Mouse (Mus musculus) forebrain, postnatal 0 days (tissue): ENCODE data around the gene Wdhd1. TPM values are rescaled to one million over a fixed set of nuclear protein-coding genes. Genes with fewer than 3 reads are reported as not detected.

Experiments
- ATAC-seq: fragments of 200-750 bp; cut with Nextera tagmentation; 2 replicates; pipeline ENCODE4 v1.8.0; 2017; ENCODE audit warnings: mild to moderate bottlenecking, moderate library complexity
- DNase-seq: peaks from one replicate; pipeline ENCODE4 v3.0.0-alpha.2; 2015
- H3K27ac ChIP-seq: fragments of 300-500 bp; sonication (generic); 2 replicates; pipeline ENCODE4 v1.5.1; 2014; ENCODE audit warnings: low read depth, mild to moderate bottlenecking, antibody characterized with exemption, low read length, moderate library complexity, mixed read lengths
- H3K27me3 ChIP-seq: fragments of 300-500 bp; sonication (generic); 2 replicates; pipeline ENCODE4 v1.6.1; 2014; ENCODE audit warnings: mild to moderate bottlenecking, low read length, mixed read lengths; ENCODE audit not compliant: insufficient read depth
- H3K36me3 ChIP-seq: fragments of 300-500 bp; sonication (generic); 2 replicates; pipeline ENCODE4 v1.6.1; 2014; ENCODE audit warnings: mild to moderate bottlenecking, moderate library complexity; ENCODE audit not compliant: insufficient read depth
- H3K4me1 ChIP-seq: fragments of 300-500 bp; sonication (generic); 2 replicates; pipeline ENCODE4 v1.6.1; 2014; ENCODE audit warnings: antibody characterized with exemption; ENCODE audit not compliant: insufficient read depth
- H3K4me2 ChIP-seq: fragments of 300-500 bp; sonication (generic); 2 replicates; pipeline ENCODE4 v1.6.1; 2014; ENCODE audit warnings: low read depth, mild to moderate bottlenecking, moderate library complexity
- H3K4me3 ChIP-seq: fragments of 300-500 bp; sonication (generic); 2 replicates; pipeline ENCODE4 v1.5.1; 2014; ENCODE audit warnings: low read depth, low read length, mixed read lengths
- H3K9ac ChIP-seq: fragments of 300-500 bp; sonication (generic); 2 replicates; pipeline ENCODE4 v1.6.1; 2014; ENCODE audit warnings: mild to moderate bottlenecking
- H3K9me3 ChIP-seq: fragments of 300-500 bp; sonication (generic); 2 replicates; pipeline ENCODE4 v1.6.1; 2016; ENCODE audit warnings: low read length
- CTCF ChIP-seq: sonication (generic); IDR thresholded peaks from 2 replicates; pipeline ENCODE4 v1.5.1; 2016; ENCODE audit warnings: antibody characterized with exemption, control low read depth, low read depth
- WGBS: fragments of 180-500 bp; shearing (Covaris S2); extraction: QIAGEN DNeasy Blood & Tissue Kit; methylation state at CpG from one replicate; pipeline ENCODE4 v1.1.7; 2014; 5-methylcytosine and 5-hydroxymethylcytosine counted together
- polyA plus RNA-seq: library from polyadenylated mRNA; unstranded; fragments of >200 nt; fragmentation: Nextera tagmentation; extraction: Ambion mirVana; gene quantifications from 2 replicates; pipeline ENCODE4 v1.2.1, GENCODE M21; 2015
- total RNA-seq: library from RNA; depleted of rRNA; stranded (reverse); fragments of >200 nt; gene quantifications from 2 replicates; pipeline ENCODE4 v1.2.3, GENCODE M21; 2014

Gene Wdhd1
- total and polyA plus RNA-seq, 2 experiments from 2014 or later: 5.3 to 9.1 TPM

DNA sequence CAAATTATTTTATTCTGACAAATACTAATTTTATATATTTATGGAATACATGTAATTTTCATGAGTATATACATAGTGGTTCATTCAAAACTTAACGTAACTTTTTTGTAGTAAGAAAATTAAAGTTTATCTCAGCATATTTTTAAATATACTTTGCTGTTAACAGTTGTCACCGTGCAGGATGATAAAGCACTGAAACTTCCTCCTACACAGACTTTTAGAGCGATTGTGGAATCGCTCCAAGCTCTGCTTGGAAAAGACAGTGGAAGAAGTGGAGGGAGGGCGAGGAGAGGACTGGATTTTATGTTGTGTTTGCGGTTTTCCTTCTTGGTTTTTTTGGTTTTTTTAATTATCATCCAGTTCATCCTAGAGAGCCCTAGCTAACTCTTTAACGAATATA is 6.9 kb upstream of the Wdhd1 start:
- Histone ChIP-seq H3K27me3 (no peaks in the 10 kb centered on the region), H3K4me1 (no peaks in the 10 kb centered on the region), H3K9me3 (no peaks in the 10 kb centered on the region), H3K36me3 (no peaks in the 10 kb centered on the region), H3K4me3 (no peak overlapping the region), H3K9ac (no peak overlapping the region), H3K27ac (no peak overlapping the region), H3K4me2 (no peak overlapping the region)
- no peak for TF ChIP-seq CTCF
- 84% methylated on average over 7 of the region's 7 CpGs for WGBS
- DNase-seq (no peak), ATAC-seq (no peak)

DNA sequence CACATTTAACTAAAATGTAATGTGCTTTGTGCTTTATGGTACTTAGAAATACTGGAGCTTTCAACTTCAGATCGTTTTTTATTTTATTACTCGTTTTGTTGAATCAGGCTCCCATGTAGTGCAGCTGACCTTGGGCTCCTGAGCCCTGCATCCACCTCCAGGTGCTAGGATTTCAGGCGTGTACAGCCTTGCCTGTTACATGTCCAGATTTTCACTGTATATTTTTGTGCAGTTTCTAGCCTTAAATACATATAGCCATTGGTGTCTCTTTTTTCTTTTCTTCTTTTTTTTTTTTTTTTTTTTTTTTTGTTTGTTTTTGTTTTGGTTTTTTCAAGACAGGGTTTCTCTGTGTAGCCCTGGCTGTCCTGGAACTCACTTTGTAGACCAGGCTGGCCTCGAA is 4.9 kb upstream of the Wdhd1 start:
- no peak overlapping the region for H3K4me3 ChIP-seq
- H3K9ac ChIP-seq: no peak overlapping the region
- H3K36me3 ChIP-seq: no peaks in the 10 kb centered on the region
- H3K4me1 ChIP-seq: no peaks in the 10 kb centered on the region
- TF ChIP-seq CTCF: no peak
- no peak overlapping the region for H3K4me2 ChIP-seq
- no peak for DNase-seq
- ATAC-seq: no peak
- no peak overlapping the region for H3K27ac ChIP-seq
- 96% methylated on average over 4 of the region's 4 CpGs for whole genome bisulfite sequencing
- no peaks in the 10 kb centered on the region for H3K27me3 ChIP-seq
- H3K9me3 ChIP-seq: no peaks in the 10 kb centered on the region

DNA sequence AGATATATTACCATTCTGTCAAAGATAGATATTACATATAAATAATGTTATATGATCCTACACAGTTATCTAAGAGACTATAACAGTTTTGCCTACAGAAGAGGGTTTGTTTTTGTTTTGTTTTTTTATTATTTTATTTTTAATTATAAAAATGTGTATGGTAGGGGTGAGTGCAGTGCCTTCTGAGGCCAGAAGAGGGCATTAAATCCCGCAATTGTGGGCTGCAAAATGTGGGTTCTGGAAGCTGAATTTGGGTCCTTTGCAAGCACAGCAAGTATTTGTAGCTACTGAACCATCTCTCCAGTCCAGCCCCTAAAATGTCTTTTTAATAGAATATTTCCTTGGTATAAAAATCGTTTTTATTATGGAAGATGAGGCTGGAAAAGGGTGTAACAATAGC is 2.4 kb upstream of the Wdhd1 start:
- Histone ChIP-seq H3K27ac (no peak overlapping the region), H3K9me3 (no peaks in the 10 kb centered on the region), H3K9ac (no peak overlapping the region), H3K4me3 (no peak overlapping the region), H3K4me2 (no peak overlapping the region), H3K27me3 (no peaks in the 10 kb centered on the region), H3K4me1 (0 out of 2 replicates have a peak, but pooled peaks cover 3% of the 10 kb centered on the region), H3K36me3 (no peaks in the 10 kb centered on the region)
- no peak for DNase-seq
- peak; percentile 18; the same call in 1 of the 2 replicates for TF ChIP-seq CTCF
- 91% methylated on average over 2 of the region's 2 CpGs for WGBS
- ATAC-seq: no peak

DNA sequence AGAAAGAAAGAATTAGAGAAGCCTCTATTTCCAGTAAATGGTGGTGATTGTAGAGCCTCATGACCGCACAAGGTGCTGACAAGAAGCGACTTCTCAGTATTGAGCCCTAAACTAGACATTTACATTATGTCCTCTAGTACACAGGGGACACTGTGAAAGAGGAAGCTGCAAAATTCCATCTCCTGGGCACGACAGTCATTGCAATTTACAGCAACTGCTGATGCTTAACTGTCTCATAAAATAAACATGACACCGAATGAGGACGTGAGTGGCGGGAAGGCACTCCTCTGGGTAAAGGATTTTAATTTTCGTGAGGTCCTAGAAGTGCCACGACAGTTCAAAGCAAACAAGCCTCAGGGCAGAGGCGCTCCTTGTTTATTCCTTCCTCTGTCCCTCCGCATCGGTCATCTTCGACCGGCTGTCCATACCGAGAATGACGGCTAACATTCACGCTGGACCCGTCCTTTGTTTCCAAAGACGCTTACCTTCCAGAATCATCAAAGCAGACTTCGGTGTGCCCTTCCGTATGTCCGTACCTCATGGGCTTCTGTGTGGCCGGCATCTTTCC is 537 bp downstream of the Wdhd1 start:
- H3K9me3 ChIP-seq: no peaks in the 10 kb centered on the region
- WGBS: 2% methylated on average over 22 of the region's 22 CpGs
- ATAC-seq (peak; percentile 8; the same call in 1 of the 2 replicates), DNase-seq (peak; percentile 31)
- H3K36me3 ChIP-seq: no peaks in the 10 kb centered on the region
- no peaks in the 10 kb centered on the region for H3K27me3 ChIP-seq
- H3K4me3 ChIP-seq: peak overlapping the region; percentile 95
- H3K4me2 ChIP-seq: peak overlapping the region; percentile 71
- 0 out of 2 replicates have a peak, but pooled peaks cover 3% of the 10 kb centered on the region for H3K4me1 ChIP-seq
- H3K9ac ChIP-seq: peak overlapping the region; percentile 85
- peak overlapping the region; percentile 87 for H3K27ac ChIP-seq
- TF ChIP-seq CTCF: no peak

DNA sequence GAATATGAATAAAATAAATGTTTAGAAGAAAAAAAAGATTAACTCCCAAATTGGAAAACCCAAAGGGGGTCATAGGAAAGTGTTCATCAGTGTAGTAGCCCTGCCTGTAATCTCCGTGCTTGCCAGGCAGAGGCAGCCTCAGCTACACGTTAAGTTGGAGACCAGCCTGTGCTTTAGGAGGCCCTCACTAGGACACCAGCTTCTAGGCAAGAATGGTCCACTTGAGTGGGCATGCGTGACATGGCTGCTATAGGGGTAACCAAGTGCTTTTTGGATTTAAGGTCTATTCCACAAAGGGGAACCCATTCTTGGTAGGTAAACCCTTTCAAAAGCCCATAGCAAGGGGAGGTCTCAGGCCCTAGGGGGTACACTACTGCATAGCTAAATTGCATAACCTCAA is 1.2 kb downstream of the Wdhd1 start:
- Histone ChIP-seq H3K27ac (no peak overlapping the region), H3K4me3 (0 out of 2 replicates have a peak overlapping the region, but pooled peaks have one; percentile 95), H3K9me3 (no peaks in the 10 kb centered on the region), H3K27me3 (no peaks in the 10 kb centered on the region), H3K36me3 (no peaks in the 10 kb centered on the region), H3K4me2 (peak overlapping the region; percentile 71), H3K4me1 (0 out of 2 replicates have a peak, but pooled peaks cover 3% of the 10 kb centered on the region), H3K9ac (no peak overlapping the region)
- WGBS: 16% methylated on average over 3 of the region's 3 CpGs
- ATAC-seq (no peak), DNase-seq (no peak)
- TF ChIP-seq CTCF: 0 out of 2 replicates have a peak, but pooled peaks have one; percentile 3

DNA sequence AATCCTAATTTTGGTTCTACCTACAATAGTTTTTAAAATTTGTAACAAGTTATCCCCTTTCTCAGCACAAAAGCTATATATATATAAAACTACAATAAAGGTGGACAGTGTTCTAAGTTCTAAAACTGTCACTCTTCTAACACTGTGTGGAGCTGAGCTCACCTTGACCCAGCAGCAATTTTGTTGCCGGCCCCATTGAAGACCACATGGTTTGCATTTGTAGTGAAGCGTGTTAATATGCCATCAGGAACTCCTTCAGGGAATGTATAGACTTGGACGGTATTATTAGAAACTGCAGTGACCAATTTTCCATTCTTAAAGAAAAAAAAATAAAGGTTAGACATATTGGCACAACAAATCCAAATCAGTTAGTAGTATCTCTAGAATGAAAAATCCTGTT is 2.9 kb downstream of the Wdhd1 start:
- Histone ChIP-seq H3K9me3 (no peaks in the 10 kb centered on the region), H3K4me1 (0 out of 2 replicates have a peak, but pooled peaks cover 3% of the 10 kb centered on the region), H3K36me3 (peaks cover 5% of the 10 kb centered on the region; the same call in 1 of the 2 replicates), H3K4me2 (no peak overlapping the region), H3K27me3 (no peaks in the 10 kb centered on the region), H3K4me3 (no peak overlapping the region), H3K9ac (no peak overlapping the region), H3K27ac (no peak overlapping the region)
- DNase-seq: no peak
- WGBS: 74% methylated on average over 3 of the region's 3 CpGs
- no peak for TF ChIP-seq CTCF
- ATAC-seq: no peak

DNA sequence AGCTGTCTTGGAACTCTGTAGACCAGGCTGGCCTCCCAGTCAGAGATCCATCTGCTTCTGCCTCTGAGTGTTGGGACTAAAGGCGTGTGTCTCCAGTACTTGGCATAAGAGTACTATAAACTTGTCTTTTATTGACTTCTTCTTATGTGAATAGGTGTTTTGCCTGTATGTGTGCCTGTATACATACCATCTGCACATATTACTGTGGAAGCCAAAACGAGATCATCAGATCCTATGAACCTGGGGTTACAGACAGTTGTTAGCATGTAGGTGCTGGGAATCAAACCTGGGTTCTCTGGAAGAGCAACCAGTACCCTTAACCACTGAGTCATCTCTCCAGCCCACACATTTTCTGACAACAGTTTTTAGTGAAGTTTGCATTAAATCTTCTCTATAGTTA is 7.0 kb downstream of the Wdhd1 start:
- no peak for TF ChIP-seq CTCF
- Histone ChIP-seq H3K27ac (no peak overlapping the region), H3K4me2 (no peak overlapping the region), H3K4me3 (no peak overlapping the region), H3K36me3 (peaks cover 18% of the 10 kb centered on the region; the same call in 1 of the 2 replicates), H3K9me3 (no peaks in the 10 kb centered on the region), H3K27me3 (no peaks in the 10 kb centered on the region), H3K9ac (no peak overlapping the region), H3K4me1 (no peaks in the 10 kb centered on the region)
- WGBS: 98% methylated on average over 2 of the region's 2 CpGs
- DNase-seq (no peak), ATAC-seq (no peak)
